Mouse (Mus musculus) spleen, adult 2 months (tissue): Measurements from ENCODE around the gene Dnah8.

Experiments
- CTCF ChIP-seq: fragments of 200-500 bp; IDR thresholded peaks from 2 replicates; pipeline ENCODE4 v1.5.1; 2011; ENCODE audit warnings: mild to moderate bottlenecking, inconsistent platforms; ENCODE audit not compliant: insufficient read depth, insufficient read length, insufficient replicate concordance; ENCODE audit errors: extremely low read depth
- POLR2A ChIP-seq: fragments of 200-500 bp; IDR thresholded peaks from 2 replicates; pipeline ENCODE4 v1.6.1; 2011; ENCODE audit warnings: low read depth, low read length, inconsistent platforms

DNA sequence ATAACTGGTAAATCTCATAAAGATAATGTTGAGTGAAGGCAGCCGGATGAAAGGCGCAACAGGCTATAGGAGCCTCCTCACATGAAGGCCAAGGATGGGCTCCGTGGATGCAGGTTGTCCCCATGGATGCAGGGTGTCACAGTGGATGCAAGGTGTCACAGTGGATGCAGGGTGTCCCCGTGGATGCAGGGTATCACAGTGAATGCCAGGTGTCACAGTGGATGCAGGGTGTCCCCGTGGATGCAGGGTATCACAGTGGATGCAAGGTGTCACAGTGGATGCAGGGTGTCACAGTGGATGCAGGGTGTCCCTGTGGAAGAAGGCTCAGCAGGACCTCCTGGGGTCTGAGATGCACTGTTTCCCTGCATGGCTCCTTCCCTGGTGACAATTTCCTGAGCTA, 233.2 kb downstream of the Dnah8 start:
- TF ChIP-seq POLR2A: no peak
- TF ChIP-seq CTCF: no peak
